ENCODE assay signal across 7 mouse cellular contexts in genomic region chr9:56949767-56950166, GRCm38 (mm10). TPM values are rescaled to one million over a fixed set of nuclear protein-coding genes. Genes with fewer than 3 reads are reported as not detected.
DNase-seq lines count a peak whose midpoint lies in the region; ATAC-seq and TF ChIP-seq lines count a peak whose summit lies in the region.

No protein-coding gene starts in this region.

- H3K9me3 ChIP-seq in lung, embryonic 16.5 days (ENCODE audit: control insufficient read depth, low read length), result no peaks in the 10 kb centered on the region
- no peaks in the 10 kb centered on the region for H3K9me3 ChIP-seq in hindbrain, postnatal 0 days (ENCODE audit: low read length)
- H3K9me3 ChIP-seq in midbrain, embryonic 13.5 days, result no peaks in the 10 kb centered on the region

- no peaks in the 10 kb centered on the region for H3K36me3 ChIP-seq in lung, embryonic 16.5 days (ENCODE audit: control insufficient read depth, insufficient read depth, low read length)
- H3K36me3 ChIP-seq in hindbrain, postnatal 0 days (ENCODE audit: insufficient read depth, low read length), result no peaks in the 10 kb centered on the region
- no peaks in the 10 kb centered on the region for H3K36me3 ChIP-seq in midbrain, embryonic 13.5 days

- no peak for TF ChIP-seq CTCF in hindbrain, postnatal 0 days (IDR thresholded peaks at IDR 0.05; ENCODE audit: low read depth)

- H3K4me2 ChIP-seq in lung, embryonic 16.5 days (ENCODE audit: low read depth, low read length), result peak overlapping the region; percentile 59
- H3K4me2 ChIP-seq in hindbrain, postnatal 0 days (ENCODE audit: low read depth, low read length), result peak overlapping the region; percentile 77
- peak overlapping the region; percentile 93 for H3K4me2 ChIP-seq in midbrain, embryonic 13.5 days (replicated peaks)

- peaks cover 7% of the 10 kb centered on the region; the same call in 1 of the 2 replicates for H3K4me1 ChIP-seq in lung, embryonic 16.5 days (replicated peaks; ENCODE audit: control insufficient read depth, insufficient read depth, low read length)
- peaks cover 9% of the 10 kb centered on the region; the same call in 1 of the 2 replicates for H3K4me1 ChIP-seq in hindbrain, postnatal 0 days (ENCODE audit: insufficient read depth, low read length)
- H3K4me1 ChIP-seq in midbrain, embryonic 13.5 days (replicated peaks), result peaks cover 15% of the 10 kb centered on the region

- ATAC-seq in lung, embryonic 16.5 days (ENCODE audit: low read depth), result no peak
- ATAC-seq in hindbrain, postnatal 0 days, result no peak
- ATAC-seq in midbrain, embryonic 13.5 days, result no peak

- peak overlapping the region; percentile 60 for H3K9ac ChIP-seq in lung, embryonic 16.5 days (ENCODE audit: low read length)
- no peak overlapping the region; the same call in 1 of the 2 replicates for H3K9ac ChIP-seq in hindbrain, postnatal 0 days (replicated peaks; ENCODE audit: low read length)
- H3K9ac ChIP-seq in midbrain, embryonic 13.5 days (replicated peaks), result peak overlapping the region; percentile 65

- 19% methylated on average over 13 of the region's 13 CpGs for WGBS in lung, embryonic 16.5 days
- 33% methylated on average over 13 of the region's 13 CpGs for WGBS in hindbrain, postnatal 0 days
- 37% methylated on average over 13 of the region's 13 CpGs for WGBS in midbrain, embryonic 13.5 days

- no peaks in the 10 kb centered on the region for H3K27me3 ChIP-seq in lung, embryonic 16.5 days (ENCODE audit: control insufficient read depth, insufficient read depth, low read depth, low read length)
- no peaks in the 10 kb centered on the region for H3K27me3 ChIP-seq in hindbrain, postnatal 0 days (ENCODE audit: insufficient read depth, low read length)
- H3K27me3 ChIP-seq in midbrain, embryonic 13.5 days, result no peaks in the 10 kb centered on the region

- no peak for DNase-seq in lung, postnatal 25 days (ENCODE audit: low spot score)
- DNase-seq in embryo, embryonic 11 days, result peak; percentile 42
- no peak for DNase-seq in hindbrain, postnatal 0 days (ENCODE audit: low spot score)
- DNase-seq in urinary bladder, postnatal 10 days (ENCODE audit: low spot score), result no peak
- DNase-seq in cerebellum, adult 9-10 months, result no peak

- H3K4me3 ChIP-seq in lung, embryonic 16.5 days (ENCODE audit: low read length), result peak overlapping the region; percentile 45
- H3K4me3 ChIP-seq in hindbrain, postnatal 0 days (ENCODE audit: low read length), result peak overlapping the region; percentile 24
- peak overlapping the region; percentile 66 for H3K4me3 ChIP-seq in midbrain, embryonic 13.5 days (replicated peaks)

- H3K27ac ChIP-seq in lung, embryonic 16.5 days (ENCODE audit: low read length), result no peak overlapping the region
- 0 out of 2 replicates have a peak overlapping the region, but pooled peaks have one; percentile 36 for H3K27ac ChIP-seq in hindbrain, postnatal 0 days
- H3K27ac ChIP-seq in midbrain, embryonic 13.5 days, result no peak overlapping the region; the same call in 1 of the 2 replicates

RNA-seq across cellular contexts. Expression of gene Snupn, which starts 0.9 kb away (rescaled TPM):
- polyA plus RNA-seq in lung, embryonic 16.5 days (2015; fragmentation: Nextera tagmentation; extraction: Ambion mirVana), result 22.0 and 23.4 TPM in 2 replicates
- 11.3 and 17.6 TPM in 2 replicates for total RNA-seq in hindbrain, postnatal 0 days (2014; rRNA removed)
- polyA plus RNA-seq in hindbrain, postnatal 0 days (2015; fragmentation: Nextera tagmentation; extraction: Ambion mirVana), result 22.4 and 22.6 TPM in 2 replicates
- 27.8 and 30.5 TPM in 2 replicates for polyA plus RNA-seq in midbrain, embryonic 13.5 days (2015; fragmentation: Nextera tagmentation; extraction: Ambion mirVana)

RNA-seq across cellular contexts. Expression of gene Imp3, which starts 12.5 kb away (rescaled TPM):
- 73.3 and 80.2 TPM in 2 replicates for polyA plus RNA-seq in lung, embryonic 16.5 days (2015; fragmentation: Nextera tagmentation; extraction: Ambion mirVana)
- total RNA-seq in hindbrain, postnatal 0 days (2014; rRNA removed), result 142 and 178 TPM in 2 replicates
- 77.2 and 80.5 TPM in 2 replicates for polyA plus RNA-seq in hindbrain, postnatal 0 days (2015; fragmentation: Nextera tagmentation; extraction: Ambion mirVana)
- polyA plus RNA-seq in midbrain, embryonic 13.5 days (2015; fragmentation: Nextera tagmentation; extraction: Ambion mirVana), result 69.4 and 73.3 TPM in 2 replicates

RNA-seq across cellular contexts. Expression of gene Snx33, which starts 21.6 kb away (rescaled TPM):
- 11.8 and 12.2 TPM in 2 replicates for polyA plus RNA-seq in lung, embryonic 16.5 days (2015; fragmentation: Nextera tagmentation; extraction: Ambion mirVana)
- total RNA-seq in hindbrain, postnatal 0 days (2014; rRNA removed), result 6.7 and 9.7 TPM in 2 replicates
- 2.3 and 2.4 TPM in 2 replicates for polyA plus RNA-seq in hindbrain, postnatal 0 days (2015; fragmentation: Nextera tagmentation; extraction: Ambion mirVana)
- polyA plus RNA-seq in midbrain, embryonic 13.5 days (2015; fragmentation: Nextera tagmentation; extraction: Ambion mirVana), result 2.8 and 3.1 TPM in 2 replicates

RNA-seq across cellular contexts. Expression of gene Ptpn9, which starts 45.0 kb away (rescaled TPM):
- polyA plus RNA-seq in lung, embryonic 16.5 days (2015; fragmentation: Nextera tagmentation; extraction: Ambion mirVana), result 20.6 and 21.7 TPM in 2 replicates
- 52.1 and 53.5 TPM in 2 replicates for total RNA-seq in hindbrain, postnatal 0 days (2014; rRNA removed)
- 22.5 and 23.0 TPM in 2 replicates for polyA plus RNA-seq in hindbrain, postnatal 0 days (2015; fragmentation: Nextera tagmentation; extraction: Ambion mirVana)
- polyA plus RNA-seq in midbrain, embryonic 13.5 days (2015; fragmentation: Nextera tagmentation; extraction: Ambion mirVana), result 21.7 and 23.4 TPM in 2 replicates
